Mouse (Mus musculus): ENCODE results near the gene Man1c1. TPM values are rescaled to one million over a fixed set of nuclear protein-coding genes. Genes with fewer than 3 reads are reported as not detected.

Gene Man1c1
- total and polyA plus RNA-seq, 2 experiments from 2014 or later, result 3.8 to 14.8 TPM

DNA sequence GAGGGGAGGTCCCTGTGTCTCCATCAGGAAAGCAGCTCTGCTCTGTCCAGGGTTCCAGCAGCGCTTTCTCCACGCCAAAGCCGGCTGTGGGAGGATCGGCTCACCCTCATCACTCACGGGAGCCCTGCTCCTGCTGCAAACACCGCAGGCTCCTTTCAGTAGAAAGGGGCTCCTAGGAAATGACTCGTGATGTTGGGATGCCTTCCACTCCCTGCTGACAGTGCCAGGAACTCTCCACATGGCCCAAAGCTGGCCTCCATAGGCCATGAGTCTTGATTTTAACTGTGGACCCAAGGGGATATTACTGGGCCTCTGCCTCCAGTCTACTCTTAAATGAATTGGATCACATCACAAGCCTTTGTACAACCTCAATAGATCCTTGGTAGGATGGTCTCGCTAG lies 134.3 kb downstream of the Man1c1 start:
- Histone ChIP-seq H3K27ac (ENCODE audit: low read depth) (no peak overlapping the region), H3K4me1 (ENCODE audit: control insufficient read depth, insufficient read depth) (no peaks in the 10 kb centered on the region), H3K4me3 (ENCODE audit: low read depth, low read length) (no peak overlapping the region), H3K4me2 (ENCODE audit: low read depth, low read length) (no peak overlapping the region), H3K36me3 (replicated peaks; ENCODE audit: control insufficient read depth, insufficient read depth, low read length) (peaks cover 24% of the 10 kb centered on the region), H3K27me3 (ENCODE audit: control insufficient read depth, insufficient read depth, low read length) (no peaks in the 10 kb centered on the region), H3K9me3 (replicated peaks; ENCODE audit: control insufficient read depth, low read length) (no peaks in the 10 kb centered on the region), H3K9ac (replicated peaks; ENCODE audit: low read depth, low read length) (no peak overlapping the region)
- no peak for DNase-seq (ENCODE audit: low spot score)
- TF ChIP-seq EP300 (IDR thresholded peaks at IDR 0.05; ENCODE audit: low read depth) (no peak), CTCF (IDR thresholded peaks at IDR 0.05; ENCODE audit: low read depth) (no peak)
- ATAC-seq (ENCODE audit: insufficient read depth, low read depth), result no peak
- 83% methylated on average over 8 of the region's 8 CpGs for WGBS

DNA sequence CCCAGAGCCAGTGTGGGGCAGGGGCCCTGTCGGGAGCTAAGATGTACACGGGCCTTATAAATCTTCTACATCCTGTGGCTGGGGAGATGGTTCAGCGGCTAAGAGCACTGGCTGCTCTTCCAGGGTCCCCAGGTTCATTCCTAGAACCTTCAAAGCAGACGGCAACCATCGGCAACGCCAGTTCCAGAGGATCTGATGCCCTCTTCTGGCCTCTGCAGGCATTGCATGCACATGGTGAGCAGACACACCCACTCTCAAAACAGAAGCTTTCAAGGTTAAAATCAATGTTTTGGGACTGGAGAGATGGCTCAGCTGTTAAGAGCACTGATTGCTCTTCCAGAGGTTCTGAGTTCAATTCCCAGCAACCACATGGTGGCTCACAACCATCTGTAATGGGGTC lies 134.9 kb downstream of the Man1c1 start:
- Histone ChIP-seq H3K27me3 (ENCODE audit: control insufficient read depth, insufficient read depth, low read length) (no peaks in the 10 kb centered on the region), H3K9me3 (replicated peaks; ENCODE audit: control insufficient read depth, low read length) (no peaks in the 10 kb centered on the region), H3K36me3 (replicated peaks; ENCODE audit: control insufficient read depth, insufficient read depth, low read length) (peaks cover 23% of the 10 kb centered on the region), H3K9ac (replicated peaks; ENCODE audit: low read depth, low read length) (no peak overlapping the region), H3K27ac (ENCODE audit: low read depth) (no peak overlapping the region), H3K4me1 (ENCODE audit: control insufficient read depth, insufficient read depth) (no peaks in the 10 kb centered on the region), H3K4me2 (ENCODE audit: low read depth, low read length) (no peak overlapping the region), H3K4me3 (ENCODE audit: low read depth, low read length) (no peak overlapping the region)
- TF ChIP-seq CTCF (IDR thresholded peaks at IDR 0.05; ENCODE audit: low read depth), result peak; percentile 33
- TF ChIP-seq EP300 (IDR thresholded peaks at IDR 0.05; ENCODE audit: low read depth), result no peak
- no peak for ATAC-seq (ENCODE audit: insufficient read depth, low read depth)
- no peak for DNase-seq (ENCODE audit: low spot score)
- 84% methylated on average over 6 of the region's 6 CpGs for WGBS

DNA sequence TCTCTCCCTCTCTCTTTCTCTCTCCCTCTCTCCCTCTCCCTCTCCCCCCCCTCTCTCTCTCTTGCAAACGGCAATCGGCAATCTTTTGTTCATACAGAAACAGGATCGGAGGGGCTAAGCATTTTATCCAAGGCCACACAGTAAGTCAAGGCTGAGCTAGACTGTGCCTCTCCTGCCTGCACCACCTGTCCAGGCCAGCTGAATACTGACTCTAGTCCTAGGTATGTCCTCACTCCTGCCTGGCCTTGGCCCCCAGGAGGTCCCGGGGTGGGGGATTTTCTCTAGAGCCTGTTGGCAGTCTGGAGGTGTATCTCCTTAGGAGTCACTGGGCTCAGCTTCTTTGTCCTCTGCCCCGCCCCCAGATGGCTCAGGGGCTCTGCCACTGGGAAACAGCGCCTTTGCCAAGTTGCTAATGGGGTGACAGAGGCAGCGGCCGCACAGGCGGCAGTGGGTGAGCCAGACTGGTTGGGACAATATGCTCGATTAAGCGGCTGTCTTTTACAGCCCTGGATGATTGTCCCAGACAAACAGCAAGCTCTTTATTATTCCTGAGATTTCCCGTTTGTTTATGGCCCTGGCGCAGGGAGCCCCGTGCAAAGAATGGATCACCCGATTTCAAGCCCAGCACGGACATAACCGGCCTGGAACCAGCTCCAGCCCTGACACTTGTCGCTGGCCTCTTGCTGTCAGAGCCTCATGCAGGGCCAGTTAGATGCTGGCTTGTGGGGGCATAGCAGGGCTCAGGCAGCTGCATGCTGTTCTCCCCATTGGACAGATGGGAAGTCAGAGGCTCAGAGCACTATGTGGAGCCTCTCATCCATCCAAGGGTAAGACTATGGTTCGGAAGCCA lies 136.5 kb downstream of the Man1c1 start:
- Histone ChIP-seq H3K27ac (ENCODE audit: low read depth) (no peak overlapping the region), H3K9ac (replicated peaks; ENCODE audit: low read depth, low read length) (no peak overlapping the region), H3K4me2 (ENCODE audit: low read depth, low read length) (no peak overlapping the region), H3K4me3 (ENCODE audit: low read depth, low read length) (no peak overlapping the region), H3K4me1 (ENCODE audit: control insufficient read depth, insufficient read depth) (no peaks in the 10 kb centered on the region), H3K9me3 (replicated peaks; ENCODE audit: control insufficient read depth, low read length) (no peaks in the 10 kb centered on the region), H3K36me3 (replicated peaks; ENCODE audit: control insufficient read depth, insufficient read depth, low read length) (peaks cover 34% of the 10 kb centered on the region), H3K27me3 (ENCODE audit: control insufficient read depth, insufficient read depth, low read length) (no peaks in the 10 kb centered on the region)
- ATAC-seq (ENCODE audit: insufficient read depth, low read depth) (no peak), DNase-seq (ENCODE audit: low spot score) (no peak)
- TF ChIP-seq CTCF (IDR thresholded peaks at IDR 0.05; ENCODE audit: low read depth) (no peak), EP300 (IDR thresholded peaks at IDR 0.05; ENCODE audit: low read depth) (no peak)
- WGBS, result 62% methylated on average over 19 of the region's 19 CpGs

DNA sequence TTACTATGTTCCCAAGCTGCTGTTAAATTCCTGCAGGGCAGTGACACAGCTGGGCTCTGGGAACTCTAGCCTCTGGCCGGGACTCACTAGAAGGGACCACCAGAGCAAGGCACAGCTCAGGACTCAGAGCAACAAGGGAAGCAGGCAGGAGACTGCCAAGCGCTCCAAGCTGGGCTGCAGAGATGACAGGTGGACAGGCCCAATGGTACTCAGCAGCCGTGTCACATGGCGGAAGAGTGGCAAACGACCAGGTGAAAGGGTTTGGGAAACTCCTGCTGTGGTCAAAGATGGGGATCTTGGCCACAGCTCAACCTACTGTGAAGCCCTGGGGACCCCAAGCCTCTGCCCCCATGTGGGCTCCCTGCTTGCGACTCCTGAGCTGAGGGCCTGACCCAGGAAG lies 140.0 kb downstream of the Man1c1 start:
- ATAC-seq (ENCODE audit: insufficient read depth, low read depth) (no peak), DNase-seq (ENCODE audit: low spot score) (no peak)
- no peak overlapping the region for H3K4me3 ChIP-seq (ENCODE audit: low read depth, low read length)
- WGBS, result 79% methylated on average over 6 of the region's 6 CpGs
- no peak overlapping the region for H3K9ac ChIP-seq (replicated peaks; ENCODE audit: low read depth, low read length)
- TF ChIP-seq EP300 (IDR thresholded peaks at IDR 0.05; ENCODE audit: low read depth) (no peak), CTCF (IDR thresholded peaks at IDR 0.05; ENCODE audit: low read depth) (no peak)
- H3K4me2 ChIP-seq (ENCODE audit: low read depth, low read length), result no peak overlapping the region
- no peaks in the 10 kb centered on the region for H3K4me1 ChIP-seq (ENCODE audit: control insufficient read depth, insufficient read depth)
- H3K9me3 ChIP-seq (replicated peaks; ENCODE audit: control insufficient read depth, low read length), result no peaks in the 10 kb centered on the region
- peaks cover 44% of the 10 kb centered on the region for H3K36me3 ChIP-seq (replicated peaks; ENCODE audit: control insufficient read depth, insufficient read depth, low read length)
- H3K27ac ChIP-seq (ENCODE audit: low read depth), result no peak overlapping the region
- H3K27me3 ChIP-seq (ENCODE audit: control insufficient read depth, insufficient read depth, low read length), result no peaks in the 10 kb centered on the region

DNA sequence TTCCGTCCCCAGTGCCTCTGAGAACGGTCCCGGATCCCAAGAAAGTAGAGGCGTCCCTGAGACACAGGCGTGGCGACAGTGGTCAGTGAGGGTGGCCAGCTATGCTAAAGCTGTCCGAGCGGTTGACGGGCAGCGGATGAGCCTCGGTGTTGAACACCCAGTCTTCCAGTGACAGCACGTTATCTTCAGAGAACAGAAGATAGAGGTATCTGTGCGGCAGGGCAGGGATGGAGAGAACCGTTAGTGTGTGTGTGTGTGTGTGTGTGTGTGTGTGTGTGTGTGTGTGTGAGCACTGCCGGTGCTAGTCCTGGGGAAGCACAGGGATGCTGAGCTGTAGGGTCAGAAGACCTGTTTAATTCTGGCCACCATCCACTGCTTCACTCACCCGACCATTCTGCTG lies 140.5 kb downstream of the Man1c1 start:
- Histone ChIP-seq H3K9ac (replicated peaks; ENCODE audit: low read depth, low read length) (no peak overlapping the region), H3K36me3 (replicated peaks; ENCODE audit: control insufficient read depth, insufficient read depth, low read length) (peaks cover 44% of the 10 kb centered on the region), H3K4me3 (ENCODE audit: low read depth, low read length) (no peak overlapping the region), H3K4me2 (ENCODE audit: low read depth, low read length) (no peak overlapping the region), H3K27ac (ENCODE audit: low read depth) (no peak overlapping the region), H3K27me3 (ENCODE audit: control insufficient read depth, insufficient read depth, low read length) (no peaks in the 10 kb centered on the region), H3K9me3 (replicated peaks; ENCODE audit: control insufficient read depth, low read length) (no peaks in the 10 kb centered on the region), H3K4me1 (ENCODE audit: control insufficient read depth, insufficient read depth) (no peaks in the 10 kb centered on the region)
- ATAC-seq (ENCODE audit: insufficient read depth, low read depth) (no peak), DNase-seq (ENCODE audit: low spot score) (no peak)
- TF ChIP-seq CTCF (IDR thresholded peaks at IDR 0.05; ENCODE audit: low read depth), result no peak
- TF ChIP-seq EP300 (IDR thresholded peaks at IDR 0.05; ENCODE audit: low read depth), result no peak
- 79% methylated on average over 15 of the region's 16 CpGs for WGBS

DNA sequence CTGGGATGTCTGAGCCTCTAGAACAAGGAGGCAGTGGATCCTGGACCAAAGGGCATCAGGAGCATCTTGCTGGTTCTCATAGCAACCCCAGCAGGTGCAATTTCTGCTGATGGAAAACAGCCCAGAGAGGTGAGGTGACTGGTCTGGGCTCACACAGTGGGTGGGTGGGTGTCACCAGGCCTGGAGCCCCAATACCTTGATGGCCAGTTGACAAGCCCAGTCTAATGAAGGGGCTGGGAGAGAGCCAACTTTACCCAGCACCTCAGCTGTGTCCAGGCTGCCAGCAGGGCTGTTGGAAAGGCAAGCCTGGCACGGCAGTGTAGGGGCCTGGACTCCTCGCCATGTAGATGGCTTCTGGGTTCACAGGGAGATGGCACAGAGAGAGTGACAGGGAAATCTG lies 142.1 kb downstream of the Man1c1 start:
- WGBS, result 77% methylated on average over 2 of the region's 2 CpGs
- H3K36me3 ChIP-seq (replicated peaks; ENCODE audit: control insufficient read depth, insufficient read depth, low read length), result peaks cover 41% of the 10 kb centered on the region

More for the DNA sequence above, 142.1 kb downstream of the Man1c1 start:
- H3K9ac ChIP-seq (replicated peaks; ENCODE audit: low read depth, low read length), result no peak overlapping the region
- H3K27ac ChIP-seq (ENCODE audit: low read depth), result no peak overlapping the region
- DNase-seq (ENCODE audit: low spot score), result no peak
- no peak for ATAC-seq (ENCODE audit: insufficient read depth, low read depth)
- no peaks in the 10 kb centered on the region for H3K27me3 ChIP-seq (ENCODE audit: control insufficient read depth, insufficient read depth, low read length)
- H3K4me2 ChIP-seq (ENCODE audit: low read depth, low read length), result no peak overlapping the region
- no peaks in the 10 kb centered on the region for H3K4me1 ChIP-seq (ENCODE audit: control insufficient read depth, insufficient read depth)
- no peaks in the 10 kb centered on the region for H3K9me3 ChIP-seq (replicated peaks; ENCODE audit: control insufficient read depth, low read length)
- H3K4me3 ChIP-seq (ENCODE audit: low read depth, low read length), result no peak overlapping the region
- TF ChIP-seq EP300 (IDR thresholded peaks at IDR 0.05; ENCODE audit: low read depth) (no peak), CTCF (IDR thresholded peaks at IDR 0.05; ENCODE audit: low read depth) (no peak)
